Mouse (Mus musculus) midbrain, embryonic 11.5 days (tissue): ENCODE measurements at regions not wholly inside any gene's neighbourhood (a gene's known extent, or its start where the extent isn't known, plus 50 kb on each side); places are given as distances from the start of the nearest gene placed in this dataset.

Experiments used
- ATAC-seq: fragments of 200-750 bp; cut with Nextera tagmentation; 2 replicates; pipeline ENCODE4 v1.8.0; 2017; ENCODE audit warnings: moderate TSS enrichment, moderate library complexity; ENCODE audit not compliant: low FRiP score
- DNase-seq: peaks from one replicate; pipeline ENCODE4 v3.0.0; 2015; ENCODE audit warnings: low spot score; ENCODE audit errors: missing footprints
- H3K27ac ChIP-seq: fragments of 300-500 bp; sonication (generic); 2 replicates; pipeline ENCODE4 v1.5.1; 2014; ENCODE audit warnings: low read depth, low read length
- H3K27me3 ChIP-seq: fragments of 300-500 bp; sonication (generic); 2 replicates; pipeline ENCODE4 v1.6.1; 2014; ENCODE audit warnings: mild to moderate bottlenecking, low read length, moderate library complexity, mixed read lengths; ENCODE audit not compliant: control insufficient read depth, insufficient read depth
- H3K36me3 ChIP-seq: fragments of 300-500 bp; sonication (generic); 2 replicates; pipeline ENCODE4 v1.6.1; 2014; ENCODE audit warnings: mild to moderate bottlenecking, low read length, moderate library complexity, mixed read lengths; ENCODE audit not compliant: control insufficient read depth, insufficient read depth
- H3K4me1 ChIP-seq: fragments of 300-500 bp; sonication (generic); 2 replicates; pipeline ENCODE4 v1.6.1; 2014; ENCODE audit warnings: low read length; ENCODE audit not compliant: control insufficient read depth, insufficient read depth
- H3K4me2 ChIP-seq: fragments of 300-500 bp; sonication (generic); 2 replicates; pipeline ENCODE4 v1.6.1; 2014; ENCODE audit warnings: mild to moderate bottlenecking, moderate library complexity
- H3K4me3 ChIP-seq: fragments of 300-500 bp; sonication (generic); 2 replicates; pipeline ENCODE4 v1.5.1; 2014; ENCODE audit warnings: low read depth, low read length
- H3K9ac ChIP-seq: fragments of 300-500 bp; sonication (generic); 2 replicates; pipeline ENCODE4 v1.6.1; 2014; ENCODE audit warnings: low read length
- H3K9me3 ChIP-seq: fragments of 300-500 bp; sonication (generic); 2 replicates; pipeline ENCODE4 v1.6.1; 2016; ENCODE audit warnings: low read length; ENCODE audit not compliant: control insufficient read depth
- WGBS: fragments of 180-500 bp; shearing (Covaris S2); extraction: QIAGEN DNeasy Blood & Tissue Kit; methylation state at CpG from one replicate; pipeline ENCODE4 v1.1.7; 2014; 5-methylcytosine and 5-hydroxymethylcytosine counted together

DNA sequence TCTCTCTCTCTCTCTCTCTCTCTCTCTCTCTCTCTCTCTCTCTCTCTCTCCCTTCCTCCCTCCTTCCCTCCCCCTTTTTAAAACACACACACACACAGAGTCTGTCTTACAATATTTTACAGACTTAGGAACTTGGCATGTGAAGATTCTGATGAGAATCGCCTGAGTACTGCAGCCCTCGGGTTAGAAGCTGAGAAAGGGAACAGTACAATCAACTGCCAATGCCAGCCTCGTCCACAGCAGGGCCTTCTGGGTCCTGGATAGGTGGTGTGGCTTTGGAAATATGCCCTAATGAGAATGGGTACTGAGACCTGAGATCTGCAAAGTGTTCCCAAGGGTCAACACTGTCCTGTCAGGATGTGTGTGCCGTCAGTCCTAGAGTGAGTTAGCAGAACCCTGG is 430.1 kb downstream of the Prss52 start:
- no peak overlapping the region for H3K4me2 ChIP-seq
- peak; percentile 85 for DNase-seq
- no peaks in the 10 kb centered on the region for H3K27me3 ChIP-seq
- no peak overlapping the region for H3K4me3 ChIP-seq
- 33% methylated on average over 4 of the region's 4 CpGs for WGBS
- ATAC-seq: no peak
- H3K9ac ChIP-seq: no peak overlapping the region
- no peaks in the 10 kb centered on the region for H3K36me3 ChIP-seq
- H3K27ac ChIP-seq: peak overlapping the region; percentile 56
- H3K9me3 ChIP-seq: no peaks in the 10 kb centered on the region
- peaks cover 22% of the 10 kb centered on the region for H3K4me1 ChIP-seq

DNA sequence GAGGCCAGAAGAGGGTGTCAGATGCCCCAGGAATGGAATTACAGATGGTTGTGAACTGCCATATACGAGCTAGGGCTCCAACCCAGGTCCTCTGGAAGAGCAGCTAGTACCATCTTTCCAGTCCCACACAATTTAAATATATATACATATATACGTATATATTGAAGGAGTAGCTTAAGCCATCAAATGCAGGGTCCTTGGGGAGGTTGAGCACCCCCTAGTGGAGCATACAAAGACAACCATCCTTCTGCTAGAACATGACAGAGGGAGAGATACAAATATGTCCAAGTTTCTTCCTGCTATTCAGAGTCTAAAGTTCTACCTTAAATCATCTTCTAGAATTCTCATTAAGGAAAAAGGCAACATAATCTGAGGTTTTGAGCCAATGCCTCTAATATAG is 435.4 kb downstream of the Prss52 start:
- H3K4me3 ChIP-seq: no peak overlapping the region
- H3K9me3 ChIP-seq: no peaks in the 10 kb centered on the region
- no peak overlapping the region for H3K27ac ChIP-seq
- ATAC-seq (no peak), DNase-seq (peak; percentile 82)
- no peak overlapping the region for H3K4me2 ChIP-seq
- H3K4me1 ChIP-seq: peaks cover 4% of the 10 kb centered on the region
- no peaks in the 10 kb centered on the region for H3K27me3 ChIP-seq
- no peak overlapping the region for H3K9ac ChIP-seq
- no peaks in the 10 kb centered on the region for H3K36me3 ChIP-seq
- WGBS: 60% methylated on average over 2 of the region's 2 CpGs

DNA sequence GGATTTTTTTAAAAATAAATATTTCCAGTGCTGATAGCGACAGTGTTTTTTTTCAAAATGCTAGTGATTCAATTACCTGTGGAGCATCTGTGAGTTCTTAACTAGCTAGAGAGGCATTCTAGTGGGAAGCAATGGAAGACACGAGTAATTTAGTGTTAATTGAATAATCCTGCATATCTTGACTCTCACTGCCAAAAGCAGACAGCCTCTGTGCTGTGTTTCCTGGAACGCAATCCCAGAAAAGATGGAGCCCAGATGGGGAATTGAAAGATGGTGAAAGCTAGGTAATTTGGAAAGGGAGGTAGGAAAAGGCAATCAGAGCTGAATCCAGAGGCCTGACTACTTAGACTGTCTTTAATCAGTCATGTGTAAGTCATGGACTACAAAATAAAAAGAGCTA is 441.0 kb downstream of the Prss52 start:
- H3K4me3 ChIP-seq: no peak overlapping the region
- no peaks in the 10 kb centered on the region for H3K36me3 ChIP-seq
- ATAC-seq (no peak), DNase-seq (peak; percentile 14)
- no peak overlapping the region for H3K4me2 ChIP-seq
- H3K9me3 ChIP-seq: no peaks in the 10 kb centered on the region
- WGBS: 83% methylated on average over 3 of the region's 3 CpGs
- H3K4me1 ChIP-seq: no peaks in the 10 kb centered on the region
- H3K27me3 ChIP-seq: no peaks in the 10 kb centered on the region
- H3K9ac ChIP-seq: no peak overlapping the region
- H3K27ac ChIP-seq: no peak overlapping the region

DNA sequence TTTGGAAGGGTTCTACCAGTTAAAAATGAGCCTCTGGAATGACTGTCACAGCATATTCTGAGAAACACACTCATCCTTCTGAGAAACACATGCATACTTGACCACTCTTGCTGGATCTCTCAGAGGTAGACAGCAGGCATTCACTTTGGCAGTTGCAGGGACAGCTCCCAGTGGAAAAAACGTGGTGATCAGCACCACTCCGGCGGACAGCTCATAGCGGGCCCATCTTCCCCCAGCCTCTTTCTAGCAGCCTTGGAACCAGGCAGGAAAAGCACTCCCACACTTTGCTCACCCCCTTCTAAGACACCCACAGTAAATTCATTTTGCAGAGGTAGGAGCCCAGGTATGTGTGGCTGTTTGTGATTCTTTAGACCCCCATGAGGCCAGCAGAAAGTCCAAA is 442.7 kb downstream of the Prss52 start:
- Histone ChIP-seq H3K4me2 (no peak overlapping the region), H3K4me1 (no peaks in the 10 kb centered on the region), H3K4me3 (no peak overlapping the region), H3K9ac (no peak overlapping the region), H3K36me3 (no peaks in the 10 kb centered on the region), H3K27ac (no peak overlapping the region), H3K27me3 (no peaks in the 10 kb centered on the region), H3K9me3 (no peaks in the 10 kb centered on the region)
- DNase-seq: peak; percentile 89
- WGBS: 2% methylated on average over 4 of the region's 4 CpGs
- ATAC-seq: no peak

DNA sequence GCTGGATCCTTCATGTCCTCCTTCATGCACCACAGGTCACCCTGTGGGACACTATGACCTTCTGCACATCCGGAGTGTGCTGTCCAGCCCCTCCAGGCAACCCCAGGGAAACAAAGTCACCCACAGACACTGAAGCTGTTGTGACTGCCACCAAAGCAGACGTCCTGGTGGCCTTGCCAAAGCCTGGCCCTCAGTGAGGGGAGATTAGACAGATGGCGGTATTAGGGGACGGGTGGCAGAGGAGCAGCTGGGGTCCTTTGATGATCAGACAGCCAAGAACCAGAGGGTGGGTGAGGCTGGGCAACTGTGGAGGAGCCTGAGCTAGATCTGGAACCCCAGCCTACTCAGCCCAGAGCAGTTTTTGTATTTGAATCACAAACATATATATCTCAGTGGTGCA is 448.9 kb downstream of the Prss52 start:
- no peaks in the 10 kb centered on the region for H3K4me1 ChIP-seq
- no peaks in the 10 kb centered on the region; the same call in 1 of the 2 replicates for H3K9me3 ChIP-seq
- H3K9ac ChIP-seq: no peak overlapping the region
- H3K4me2 ChIP-seq: no peak overlapping the region
- no peak overlapping the region for H3K4me3 ChIP-seq
- no peaks in the 10 kb centered on the region for H3K27me3 ChIP-seq
- no peak for DNase-seq
- no peak for ATAC-seq
- no peaks in the 10 kb centered on the region for H3K36me3 ChIP-seq
- H3K27ac ChIP-seq: no peak overlapping the region
- 63% methylated on average over 4 of the region's 4 CpGs for WGBS

DNA sequence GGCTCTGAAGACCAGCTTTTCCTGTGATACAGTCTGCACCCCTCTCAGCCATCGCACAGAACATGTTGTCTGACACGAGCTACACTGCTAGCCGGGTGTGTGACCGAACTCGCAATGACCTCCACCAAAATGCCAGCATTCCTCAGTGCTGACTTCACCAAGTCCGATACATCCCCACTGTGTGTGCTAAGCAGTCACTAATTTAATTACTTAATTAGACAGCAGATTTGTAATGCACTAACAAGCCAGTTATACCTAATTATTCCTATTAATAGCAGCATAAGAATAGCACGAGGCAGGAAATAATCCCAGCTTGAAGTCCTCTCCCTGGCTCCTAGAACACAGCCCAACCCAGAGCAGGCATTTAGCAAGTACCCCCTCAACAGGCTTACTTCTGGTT is 452.0 kb downstream of the Prss52 start:
- ATAC-seq: no peak
- H3K36me3 ChIP-seq: no peaks in the 10 kb centered on the region
- no peak overlapping the region for H3K9ac ChIP-seq
- H3K27me3 ChIP-seq: no peaks in the 10 kb centered on the region
- no peak overlapping the region for H3K27ac ChIP-seq
- no peak overlapping the region for H3K4me3 ChIP-seq
- H3K9me3 ChIP-seq: no peaks in the 10 kb centered on the region; the same call in 1 of the 2 replicates
- 90% methylated on average over 7 of the region's 7 CpGs for WGBS
- no peak overlapping the region for H3K4me2 ChIP-seq
- H3K4me1 ChIP-seq: no peaks in the 10 kb centered on the region
- no peak for DNase-seq

DNA sequence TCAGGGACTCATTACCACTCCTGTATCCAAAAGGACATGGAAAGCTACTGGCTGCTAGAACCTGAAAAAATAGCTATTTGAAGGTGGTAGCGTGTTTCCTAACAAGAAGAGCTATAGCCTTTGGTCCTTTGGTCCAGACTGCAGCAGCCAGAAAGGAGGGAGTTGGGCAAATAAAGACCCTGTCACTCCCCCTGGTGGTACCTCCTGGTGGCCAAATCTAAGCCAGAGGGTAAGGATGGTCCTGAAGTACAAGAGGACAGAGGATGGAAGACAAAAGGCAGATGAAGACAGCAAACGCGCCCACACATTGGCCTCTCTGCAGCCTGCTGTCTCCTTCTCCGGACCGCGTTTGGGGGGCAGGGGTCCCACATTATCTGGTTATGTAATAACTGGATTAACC is 453.4 kb downstream of the Prss52 start:
- DNase-seq (no peak), ATAC-seq (no peak)
- H3K4me1 ChIP-seq: no peaks in the 10 kb centered on the region
- no peaks in the 10 kb centered on the region for H3K36me3 ChIP-seq
- no peak overlapping the region for H3K9ac ChIP-seq
- H3K4me3 ChIP-seq: no peak overlapping the region
- H3K27ac ChIP-seq: no peak overlapping the region
- H3K27me3 ChIP-seq: no peaks in the 10 kb centered on the region
- WGBS: 65% methylated on average over 6 of the region's 6 CpGs
- no peaks in the 10 kb centered on the region; the same call in 1 of the 2 replicates for H3K9me3 ChIP-seq
- H3K4me2 ChIP-seq: no peak overlapping the region

DNA sequence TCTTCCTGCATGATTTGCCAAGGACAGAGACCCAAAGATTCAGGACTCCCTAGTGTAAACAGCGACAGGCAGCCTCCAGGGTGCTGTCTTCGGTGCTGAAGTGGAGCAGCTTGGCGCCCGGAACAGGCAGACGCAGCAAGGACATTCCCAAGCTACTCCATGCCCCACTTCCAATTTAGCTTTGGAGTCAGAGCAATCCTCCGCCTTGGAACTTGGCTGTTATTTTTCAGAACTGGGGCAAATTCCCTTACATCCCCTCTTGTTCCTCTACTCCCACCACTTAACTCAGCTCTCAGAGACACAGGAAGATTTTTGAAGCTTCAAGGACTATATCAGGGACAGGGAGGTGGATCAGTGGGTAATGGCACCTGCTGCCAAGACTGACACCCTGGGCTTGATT is 464.6 kb downstream of the Prss52 start:
- Histone ChIP-seq H3K36me3 (no peaks in the 10 kb centered on the region), H3K9me3 (no peaks in the 10 kb centered on the region), H3K4me1 (no peaks in the 10 kb centered on the region), H3K4me2 (no peak overlapping the region), H3K27ac (no peak overlapping the region), H3K27me3 (no peaks in the 10 kb centered on the region), H3K4me3 (no peak overlapping the region), H3K9ac (no peak overlapping the region)
- DNase-seq (peak; percentile 86), ATAC-seq (no peak)
- WGBS: 12% methylated on average over 6 of the region's 6 CpGs

DNA sequence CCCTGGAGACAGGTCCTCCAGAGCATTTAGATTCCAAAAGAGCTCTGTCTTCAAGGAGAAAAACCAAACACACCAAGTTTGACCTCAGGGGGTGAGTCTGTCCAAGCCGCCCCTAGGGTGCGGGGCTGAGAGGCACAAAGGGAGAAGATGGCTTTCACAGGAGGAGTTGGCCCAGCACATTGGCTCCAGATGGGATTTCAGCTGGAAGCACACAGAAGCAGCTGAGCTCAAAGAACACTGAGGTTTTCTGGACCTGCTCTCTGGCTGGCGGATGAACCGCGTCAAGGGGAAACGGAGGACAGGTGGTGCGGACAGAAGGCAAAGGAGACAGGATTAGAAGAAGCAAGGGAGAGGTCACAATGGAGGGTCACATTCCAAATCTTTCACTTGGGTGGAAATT is 466.9 kb downstream of the Prss52 start:
- no peak overlapping the region for H3K27ac ChIP-seq
- ATAC-seq: no peak
- H3K4me2 ChIP-seq: no peak overlapping the region
- H3K36me3 ChIP-seq: no peaks in the 10 kb centered on the region
- H3K9me3 ChIP-seq: no peaks in the 10 kb centered on the region
- WGBS: 72% methylated on average over 7 of the region's 7 CpGs
- no peaks in the 10 kb centered on the region for H3K27me3 ChIP-seq
- DNase-seq: no peak
- no peak overlapping the region for H3K4me3 ChIP-seq
- no peaks in the 10 kb centered on the region for H3K4me1 ChIP-seq
- H3K9ac ChIP-seq: no peak overlapping the region

DNA sequence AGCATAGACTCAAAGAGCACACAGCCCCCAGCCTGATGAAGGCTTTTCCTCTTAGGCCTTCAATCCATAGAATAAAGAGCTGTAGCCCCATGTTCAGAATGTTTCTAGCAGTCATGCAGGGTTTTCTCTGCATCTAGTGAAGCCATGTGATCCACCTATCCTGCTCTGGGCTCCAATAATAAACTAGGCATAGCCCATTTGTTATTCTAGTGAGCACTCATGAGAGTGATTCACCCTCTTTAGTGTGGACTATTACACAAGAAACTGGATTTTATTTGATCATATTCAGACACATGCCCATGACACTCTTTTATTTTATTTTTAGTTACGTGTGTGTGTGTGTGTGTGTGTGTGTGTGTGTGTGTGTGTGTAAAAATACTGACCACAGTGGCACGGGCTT is 468.7 kb downstream of the Prss52 start:
- no peaks in the 10 kb centered on the region for H3K4me1 ChIP-seq
- H3K9ac ChIP-seq: no peak overlapping the region
- no peak overlapping the region for H3K27ac ChIP-seq
- 79% methylated on average over 2 of the region's 2 CpGs for WGBS
- ATAC-seq (no peak), DNase-seq (no peak)
- no peak overlapping the region for H3K4me3 ChIP-seq
- H3K27me3 ChIP-seq: no peaks in the 10 kb centered on the region
- no peaks in the 10 kb centered on the region for H3K9me3 ChIP-seq
- no peaks in the 10 kb centered on the region for H3K36me3 ChIP-seq
- no peak overlapping the region for H3K4me2 ChIP-seq
